Mouse (Mus musculus) stomach, postnatal 0 days (tissue): ENCODE results near the gene Sfrp2.

Source experiments
- CTCF ChIP-seq: IDR thresholded peaks from 2 replicates; pipeline ENCODE4 v1.5.1; 2016; ENCODE audit warnings: antibody characterized with exemption, low read depth, mild to moderate bottlenecking, moderate library complexity
- EP300 ChIP-seq: optimal IDR thresholded peaks from 2 replicates; pipeline ENCODE3; 2016; ENCODE audit warnings: antibody characterized with exemption

GRCm38 (mm10) chr3:83765871-83766725 lies at the start of gene Sfrp2:
- TF ChIP-seq CTCF: no peak
- no peak for TF ChIP-seq EP300
